In the genomic region with DNA sequence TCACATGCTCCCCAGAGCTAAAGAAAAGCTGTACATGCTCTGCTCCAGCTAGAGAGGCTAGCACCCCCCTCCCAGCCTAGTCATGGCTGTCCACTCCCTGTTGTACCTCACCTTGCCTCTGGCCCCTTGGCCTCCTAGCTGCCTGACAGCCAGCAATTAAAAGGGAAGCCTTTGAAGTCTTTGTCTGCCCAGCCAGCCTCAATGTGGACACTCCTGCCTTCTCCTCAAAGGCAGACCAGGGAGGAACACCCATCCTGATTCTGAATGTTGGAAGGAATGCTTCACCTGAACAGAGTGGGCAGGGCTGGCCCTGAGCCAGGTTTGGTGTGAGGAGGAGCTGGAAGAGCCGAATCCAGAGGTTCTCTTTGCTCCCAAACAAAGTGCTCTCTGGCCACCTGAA, we compare ENCODE assay signal across 19 mouse cellular contexts. TPM values are rescaled to one million over a fixed set of nuclear protein-coding genes. Genes with fewer than 3 reads are reported as not detected.
"Had no signal": no experiment of that assay in that cellular context is flagged by ENCODE, and none has a peak within 500 bp of the region (broad histone marks: within the 10 kb centered on the region; RNA-seq: fewer than 3 reads in every experiment).

No protein-coding gene starts in this region.

- H3K27ac ChIP-seq: neural tube, embryonic 13.5 days; neural tube, embryonic 15.5 days; stomach, embryonic 15.5 days; stomach, postnatal 0 days had no signal

- H3K4me3 ChIP-seq: neural tube, embryonic 13.5 days; neural tube, embryonic 15.5 days; stomach, embryonic 15.5 days had no signal

- H3K4me1 ChIP-seq: neural tube, embryonic 13.5 days; neural tube, embryonic 15.5 days; stomach, embryonic 15.5 days had no signal

- DNase-seq: retina, postnatal 1 day; right cerebral cortex, adult 18-20 months; right cerebral cortex, postnatal 14 days; right cerebral cortex, postnatal 25 days; right cerebral cortex, postnatal 4 days; spleen, adult 18-20 months; thymus, adult 18-20 months; thymus, adult 2 months; thymus, postnatal 14 days; thymus, postnatal 25 days; thymus, postnatal 36 days; thymus, postnatal 4 days had no signal

- H3K36me3 ChIP-seq: neural tube, embryonic 13.5 days; neural tube, embryonic 15.5 days; stomach, embryonic 15.5 days had no signal

- H3K4me2 ChIP-seq: neural tube, embryonic 13.5 days; neural tube, embryonic 15.5 days; stomach, embryonic 15.5 days had no signal

- H3K9me3 ChIP-seq: neural tube, embryonic 13.5 days; neural tube, embryonic 15.5 days; stomach, embryonic 15.5 days had no signal

- H3K9ac ChIP-seq: neural tube, embryonic 13.5 days; neural tube, embryonic 15.5 days; stomach, embryonic 15.5 days had no signal

RNA-seq across cellular contexts. Expression of a gene that starts 12.4 kb away (rescaled TPM):
- total RNA-seq: neutrophil, adult 5-6 weeks had no signal
- polyA plus RNA-seq: stomach, embryonic 14.5 days; stomach, postnatal 0 days; urinary bladder, adult 2 months had no signal
